Mouse (Mus musculus) frontal cortex, adult (tissue): Measurements from ENCODE around the gene Fgfr2.
A peak's percentile ranks its signal among the peaks of the same experiment; 100 is the strongest.
"Not testable (repeated sequence)": the region's sequence is repeated elsewhere in the genome, so short reads cannot be mapped to it uniquely, and the experiment has no call there.

Experiments used
- ATAC-seq: cut with Nextera tagmentation; 2 replicates; pipeline ENCODE4 v1.9.2; 2017; ENCODE audit warnings: mild to moderate bottlenecking, moderate library complexity, mixed read lengths; ENCODE audit not compliant: low TSS enrichment

Gene Fgfr2

GRCm38 (mm10) chr7:130692392-130692942 is 2430.7 kb downstream of the Fgfr2 start:
- ATAC-seq = peak; percentile 67

GRCm38 (mm10) chr7:130691931-130692330 is 2431.2 kb downstream of the Fgfr2 start:
- no peak for ATAC-seq

GRCm38 (mm10) chr7:130690869-130691268 is 2432.3 kb downstream of the Fgfr2 start:
- no peak for ATAC-seq

GRCm38 (mm10) chr7:130688601-130689000 is 2434.5 kb downstream of the Fgfr2 start:
- ATAC-seq = no peak

GRCm38 (mm10) chr7:130681798-130682197 is 2441.4 kb downstream of the Fgfr2 start:
- ATAC-seq = peak; percentile 98

- no peak for ATAC-seq
Measured at GRCm38 (mm10) chr7:130678414-130678813, 2444.7 kb downstream of the Fgfr2 start.

- no peak for ATAC-seq
Measured at GRCm38 (mm10) chr7:130677541-130678274, 2445.4 kb downstream of the Fgfr2 start.

GRCm38 (mm10) chr7:130676885-130677540 is 2446.1 kb downstream of the Fgfr2 start:
- ATAC-seq = no peak

- ATAC-seq = no peak
Measured at GRCm38 (mm10) chr7:130674526-130674925, 2448.6 kb downstream of the Fgfr2 start.

- ATAC-seq = peak; percentile 93
Measured at GRCm38 (mm10) chr7:130673169-130674033, 2449.7 kb downstream of the Fgfr2 start.

- no peak for ATAC-seq
Measured at GRCm38 (mm10) chr7:130671301-130671700, 2451.8 kb downstream of the Fgfr2 start.

GRCm38 (mm10) chr7:130670358-130670757 is 2452.8 kb downstream of the Fgfr2 start:
- no peak for ATAC-seq

- ATAC-seq = no peak
Measured at GRCm38 (mm10) chr7:130669370-130669881, 2453.7 kb downstream of the Fgfr2 start.

- no peak for ATAC-seq
Measured at GRCm38 (mm10) chr7:130668729-130669281, 2454.3 kb downstream of the Fgfr2 start.

GRCm38 (mm10) chr7:130668013-130668412 is 2455.1 kb downstream of the Fgfr2 start:
- ATAC-seq = not testable (repeated sequence)

GRCm38 (mm10) chr7:130665358-130665757 is 2457.8 kb downstream of the Fgfr2 start:
- ATAC-seq = no peak

GRCm38 (mm10) chr7:130664629-130665028 is 2458.5 kb downstream of the Fgfr2 start:
- ATAC-seq = no peak

- ATAC-seq = no peak
Measured at GRCm38 (mm10) chr7:130664037-130664436, 2459.1 kb downstream of the Fgfr2 start.

GRCm38 (mm10) chr7:130662869-130663268 is 2460.3 kb downstream of the Fgfr2 start:
- ATAC-seq = no peak

- no peak for ATAC-seq
Measured at GRCm38 (mm10) chr7:130662250-130662649, 2460.9 kb downstream of the Fgfr2 start.

GRCm38 (mm10) chr7:130659129-130659528 is 2464.0 kb downstream of the Fgfr2 start:
- ATAC-seq = no peak
